Mouse (Mus musculus) left cerebral cortex, adult 18-20 months (tissue): ENCODE results near the gene Sec14l1. TPM values are rescaled to one million over a fixed set of nuclear protein-coding genes. Genes with fewer than 3 reads are reported as not detected.

Source experiments
- DNase-seq, 2 experiments: peaks; one replicate each; pipeline ENCODE4 v3.0.0; 2021 to 2022; ENCODE audit warnings: low spot score in 2 of 2, mixed read lengths in 1 of 2
- total RNA-seq, 2 experiments: library from RNA; stranded (reverse); gene quantifications; 2 replicates each; pipeline ENCODE4 v1.2.3; 2021

The Sec14l1 gene
- total RNA-seq, 2 experiments from 2014 or later = 203 to 219 TPM

DNA sequence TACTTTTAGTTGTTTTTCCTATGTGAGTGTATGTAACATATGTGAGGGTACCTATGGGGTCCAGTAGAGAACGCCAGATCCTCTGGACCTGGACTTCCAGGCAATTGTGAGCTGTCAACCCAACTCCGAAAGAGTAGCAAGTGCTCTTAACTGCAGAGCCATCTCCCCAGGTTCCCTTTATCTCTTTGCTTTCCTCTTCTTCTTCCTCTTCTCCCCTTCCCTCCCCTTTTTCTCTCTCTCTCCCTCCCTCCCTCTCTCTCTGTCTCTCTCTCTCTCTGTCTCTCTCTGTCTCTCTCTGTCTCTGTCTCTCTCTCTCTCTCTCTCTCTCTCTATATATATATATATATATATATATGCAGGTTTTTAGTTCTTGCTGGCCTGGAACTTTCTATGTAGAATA lies 7.1 kb upstream of the Sec14l1 start:
- DNase-seq = no peak

DNA sequence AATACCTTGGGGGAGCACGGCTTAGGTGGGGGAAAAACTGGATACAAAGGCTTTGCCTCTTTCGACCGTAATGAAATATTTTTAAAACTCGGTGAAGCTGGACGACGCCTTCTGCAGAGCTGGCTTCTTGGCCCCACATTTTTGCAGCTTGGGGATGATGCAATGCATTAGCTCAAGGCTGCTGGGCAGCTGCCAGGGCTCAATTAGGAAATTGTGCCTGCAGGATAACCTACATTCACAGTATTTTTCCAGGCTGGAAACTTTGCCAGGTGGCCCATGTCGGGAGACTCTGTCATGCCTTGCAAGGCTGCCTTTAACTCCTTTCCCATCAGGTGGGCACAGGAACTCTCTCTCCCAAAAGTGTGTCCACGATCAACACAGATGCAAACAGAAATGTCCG lies 6.4 kb upstream of the Sec14l1 start:
- DNase-seq = peak in 1 of 2 experiments; percentile 40

DNA sequence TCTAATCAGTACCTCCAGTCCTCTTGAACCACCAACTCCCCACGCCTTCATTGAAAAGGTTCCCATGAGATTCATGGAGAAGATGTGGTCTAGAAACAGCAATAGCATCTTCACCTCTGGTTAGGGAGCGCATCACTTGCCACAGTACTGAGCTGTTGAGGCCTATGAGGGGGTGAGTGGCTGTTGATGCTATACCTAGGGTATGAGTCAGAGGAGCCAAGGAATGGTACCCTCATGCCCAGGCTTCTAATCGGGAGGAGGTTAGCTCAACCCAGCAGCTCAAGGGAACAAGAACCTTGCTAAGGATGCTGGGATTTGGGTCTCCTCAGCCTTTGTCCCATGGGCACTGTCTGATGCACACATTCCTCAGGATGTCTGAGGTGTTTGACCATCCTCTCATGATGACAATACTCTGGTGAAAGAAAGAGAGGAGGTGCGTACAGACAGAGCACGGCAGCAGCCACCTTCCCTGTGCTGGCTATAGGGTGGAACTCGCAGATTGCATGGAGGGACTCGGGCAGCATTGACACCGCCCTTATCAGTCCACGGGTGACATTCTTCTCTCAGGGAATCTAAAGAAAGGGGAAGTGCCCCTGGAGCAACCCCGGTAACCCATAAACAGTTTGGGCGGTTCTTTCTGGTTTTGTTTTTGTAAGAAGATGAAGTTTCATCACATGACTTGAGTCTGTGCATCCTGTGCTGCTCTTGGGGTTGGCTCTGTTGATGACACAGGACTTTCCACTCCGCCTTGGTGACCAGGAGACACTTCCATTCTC lies 5.6 kb upstream of the Sec14l1 start:
- no peak for DNase-seq

GRCm38 (mm10) chr11:117111967-117112648 lies 2.9 kb upstream of the Sec14l1 start:
- no peak for DNase-seq

DNA sequence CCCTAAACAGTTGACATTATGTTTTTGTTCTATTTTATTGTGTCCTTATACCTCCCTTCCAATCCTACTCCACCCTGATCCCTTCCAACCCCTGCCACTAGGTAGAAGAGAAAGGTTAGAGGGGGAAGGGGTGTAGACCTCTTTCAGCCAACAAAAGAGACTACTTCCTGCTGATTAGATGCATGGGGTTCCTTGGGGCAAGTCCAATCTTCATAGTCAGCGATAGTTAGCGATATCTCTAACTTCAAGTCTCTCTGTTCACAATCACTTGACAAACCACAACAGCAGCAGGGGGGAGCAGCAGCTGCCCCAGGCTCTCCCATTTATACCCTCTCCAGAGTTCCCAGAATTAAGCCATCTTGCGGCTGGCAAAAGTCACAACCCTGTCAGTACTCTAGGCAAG lies 2.3 kb upstream of the Sec14l1 start:
- DNase-seq = no peak

DNA sequence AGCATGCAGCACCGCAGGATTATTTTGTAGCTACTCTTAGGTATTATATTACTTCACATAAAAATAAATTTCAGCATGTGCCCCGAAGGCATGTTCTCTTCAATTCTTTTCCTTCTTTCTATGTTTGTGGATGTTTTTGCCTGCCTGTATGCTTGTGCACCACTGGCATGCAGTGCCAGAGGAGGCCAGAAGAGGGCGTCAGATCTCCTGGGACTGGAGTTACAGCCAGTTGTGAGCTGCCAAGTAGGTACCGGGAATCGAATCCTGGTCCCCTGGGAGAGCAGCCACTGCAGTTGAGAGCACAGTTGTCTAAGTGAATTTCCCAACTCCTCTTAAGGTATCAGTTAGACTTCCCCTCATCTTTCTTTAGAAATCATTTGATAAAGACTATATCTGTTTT lies 1.6 kb upstream of the Sec14l1 start:
- no peak for DNase-seq

- no peak for DNase-seq
Observed at GRCm38 (mm10) chr11:117114231-117114591, 757 bp upstream of the Sec14l1 start.

- no peak for DNase-seq
Observed at GRCm38 (mm10) chr11:117115346-117116219, 615 bp downstream of the Sec14l1 start.

DNA sequence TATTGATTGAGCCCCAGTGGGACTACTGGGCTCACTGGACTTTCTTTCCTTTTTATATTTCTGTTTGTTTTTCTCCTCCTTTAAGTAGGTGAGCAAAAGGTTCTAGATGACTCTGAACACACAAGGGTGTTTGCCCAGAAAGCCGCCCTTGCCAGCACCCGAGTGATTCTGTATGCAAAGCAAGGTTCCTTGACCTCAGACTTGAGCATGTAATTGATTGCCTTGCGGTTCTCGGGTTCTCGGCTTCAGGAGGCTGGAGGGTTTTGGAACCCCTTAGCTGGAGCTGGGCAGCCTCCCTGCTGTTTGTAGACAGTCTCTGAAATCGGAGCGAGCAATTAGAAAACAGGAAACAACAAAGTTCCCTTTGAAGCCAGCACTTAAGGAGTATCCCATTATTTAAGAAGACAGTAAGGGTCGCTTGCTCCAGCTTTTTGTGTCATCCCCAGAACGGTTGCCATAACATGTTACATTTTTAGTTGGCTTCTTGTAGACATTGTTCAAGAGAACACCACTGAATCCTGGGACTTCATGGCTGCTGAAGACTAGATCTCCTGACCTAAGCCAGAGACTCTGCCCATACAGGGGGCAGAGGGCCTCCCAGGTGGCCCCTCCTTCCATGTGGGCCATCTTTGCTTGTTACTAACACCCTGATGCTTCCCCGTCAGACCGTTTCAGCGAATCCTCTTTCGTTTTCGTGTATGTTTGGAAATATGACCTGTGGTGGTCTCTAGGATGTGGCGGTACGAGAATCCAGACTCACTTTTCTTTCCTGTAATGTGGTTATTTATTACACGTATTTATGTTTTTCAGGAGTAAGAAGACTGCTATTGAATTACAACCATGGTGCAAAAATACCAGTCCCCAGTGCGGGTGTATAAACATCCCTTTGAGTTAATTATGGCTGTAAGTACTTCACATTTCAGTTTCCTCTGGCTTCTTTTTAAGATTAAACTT lies 1.7 kb downstream of the Sec14l1 start:
- no peak for DNase-seq

DNA sequence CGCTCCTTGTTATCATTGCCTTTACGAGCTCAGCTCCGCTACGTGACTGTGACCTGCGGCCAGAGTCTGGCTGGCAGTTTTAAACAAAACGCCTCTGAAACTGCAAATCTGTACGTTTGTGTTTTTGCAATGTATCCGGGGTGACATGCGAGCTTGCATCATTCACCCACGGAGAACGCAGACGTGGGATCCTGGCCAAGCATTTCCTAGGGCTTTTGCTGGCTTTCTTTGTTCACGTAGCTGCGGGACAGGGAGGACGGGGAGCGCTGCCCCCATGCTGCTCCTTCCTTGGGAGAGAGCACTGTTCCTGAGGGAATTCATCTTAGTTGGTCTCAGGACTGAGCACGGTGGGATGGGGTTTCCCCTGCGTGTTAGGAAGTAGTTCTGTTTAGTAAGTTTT lies 2.4 kb downstream of the Sec14l1 start:
- DNase-seq = no peak

DNA sequence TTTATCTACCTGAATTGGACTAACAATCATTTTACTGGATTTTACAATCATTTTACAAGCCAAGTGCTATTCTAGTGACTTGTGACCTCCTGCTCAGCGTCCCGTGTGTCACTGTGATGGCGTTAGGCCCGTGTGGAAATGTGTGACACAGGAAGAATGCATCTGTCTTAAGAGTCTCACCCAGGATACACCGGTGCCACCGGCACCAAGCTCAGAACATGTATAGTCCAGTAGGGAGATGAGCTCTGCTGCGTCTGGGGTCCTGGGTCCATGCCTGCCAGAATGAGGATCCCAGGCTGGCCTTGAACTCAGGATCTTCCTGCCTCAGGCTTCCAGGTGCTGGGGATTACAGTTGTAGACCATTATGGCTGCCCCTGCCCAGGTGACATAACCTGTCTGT lies 2.8 kb downstream of the Sec14l1 start:
- DNase-seq = no peak

GRCm38 (mm10) chr11:117118248-117118647 lies 3.3 kb downstream of the Sec14l1 start:
- no peak for DNase-seq

- DNase-seq = no peak
Observed at GRCm38 (mm10) chr11:117118721-117119321, 3.9 kb downstream of the Sec14l1 start.

- no peak for DNase-seq
Observed at GRCm38 (mm10) chr11:117119723-117120122, 4.8 kb downstream of the Sec14l1 start.

DNA sequence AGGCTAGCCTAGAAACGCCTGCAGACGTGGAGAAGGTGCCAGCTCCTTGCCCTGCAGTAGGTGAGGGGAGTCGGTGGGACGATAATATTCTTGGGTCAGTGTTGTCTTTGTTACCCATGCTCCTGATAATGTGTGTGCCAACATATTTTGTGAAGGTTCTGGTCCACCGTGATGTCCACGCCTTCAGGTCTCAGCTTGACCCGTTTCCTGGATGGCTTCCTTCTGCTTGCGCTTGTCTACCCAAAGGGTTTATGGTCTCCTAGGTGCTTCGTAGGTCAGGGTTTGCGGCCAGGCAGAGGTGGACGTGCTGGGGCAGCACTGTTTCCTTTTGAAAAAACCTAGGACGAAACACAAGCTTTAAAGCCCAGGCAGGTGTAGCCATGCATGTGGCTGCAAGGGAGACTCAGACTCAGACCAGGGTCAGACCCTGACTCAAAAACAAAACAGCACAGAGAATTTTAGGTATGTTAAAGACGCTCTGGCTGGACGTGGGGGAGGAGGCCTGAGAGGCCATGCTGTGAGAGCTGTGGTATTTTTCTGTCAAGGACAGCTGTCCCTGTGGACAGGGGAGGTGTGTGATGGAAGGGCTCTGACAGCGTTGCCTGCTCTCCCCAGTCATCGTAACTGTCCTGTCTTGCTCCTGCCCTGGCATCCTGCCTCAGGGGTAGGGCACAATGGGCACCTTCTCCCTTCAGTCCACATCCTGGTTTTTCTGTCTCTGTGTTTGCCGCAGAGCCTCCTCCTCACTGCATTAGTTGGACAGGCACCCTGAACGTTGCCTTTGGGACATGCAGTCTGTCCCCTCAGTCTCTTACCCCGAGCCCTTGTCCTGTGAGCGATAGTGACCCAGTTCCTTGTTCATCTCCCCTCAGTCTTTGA lies 5.6 kb downstream of the Sec14l1 start:
- no peak for DNase-seq

- DNase-seq = peak; percentile 74 to 84
Observed at GRCm38 (mm10) chr11:117121164-117121535, 6.2 kb downstream of the Sec14l1 start.

GRCm38 (mm10) chr11:117121954-117122353 lies 7.0 kb downstream of the Sec14l1 start:
- DNase-seq = no peak

DNA sequence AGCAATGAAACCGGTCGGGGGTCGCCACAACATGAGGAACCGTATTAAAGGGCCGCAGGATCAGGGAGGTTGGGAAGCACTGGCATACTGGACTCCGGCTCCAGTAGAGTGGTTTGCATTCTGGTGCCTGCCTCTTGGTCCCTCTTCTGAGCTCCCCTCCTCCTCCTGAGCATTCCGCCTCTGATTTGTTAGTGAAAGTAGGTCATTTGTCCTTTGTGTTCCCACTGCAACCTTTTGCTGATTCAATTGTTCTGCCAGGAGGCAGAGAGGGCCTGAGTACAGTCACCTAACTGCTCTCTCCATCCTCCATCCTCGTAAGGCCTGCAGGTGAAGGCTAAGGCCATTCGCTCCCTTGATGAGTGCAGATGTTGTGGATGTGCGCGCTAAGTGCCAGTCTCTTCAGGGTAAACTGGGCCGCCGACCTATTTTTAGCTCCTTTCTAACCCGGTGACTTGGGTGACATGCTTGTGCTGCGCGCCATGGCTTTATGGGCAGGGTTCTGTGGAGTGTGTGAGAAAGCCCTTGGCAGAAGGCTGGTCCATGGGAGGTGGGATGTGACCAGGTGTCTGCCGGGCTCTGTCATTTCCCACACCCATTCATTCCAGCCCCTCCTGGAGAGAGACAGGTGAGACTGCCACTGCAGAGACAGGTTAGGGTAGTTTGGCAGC lies 8.6 kb downstream of the Sec14l1 start:
- no peak for DNase-seq

- DNase-seq = no peak
Observed at GRCm38 (mm10) chr11:117124539-117124938, 9.6 kb downstream of the Sec14l1 start.
